Mouse (Mus musculus): ENCODE data around the gene Gpt2. TPM values are rescaled to one million over a fixed set of nuclear protein-coding genes. Genes with fewer than 3 reads are reported as not detected.

The Gpt2 gene
- polyA plus RNA-seq, 1 experiment from 2014 or later, result 62.5 TPM

- no peak for ATAC-seq (ENCODE audit: insufficient number of reproducible peaks, low FRiP score, low TSS enrichment, low read depth)
- 97% methylated on average over 8 of the region's 8 CpGs for WGBS
- no peak for DNase-seq (ENCODE audit: low spot score)
- Histone ChIP-seq H3K4me3 (ENCODE audit: low read depth, low read length) (no peak overlapping the region), H3K4me2 (ENCODE audit: low read depth, severe bottlenecking) (no peak overlapping the region), H3K4me1 (ENCODE audit: control insufficient read depth, insufficient read depth, low read length) (0 out of 2 replicates have a peak, but pooled peaks cover 5% of the 10 kb centered on the region), H3K36me3 (ENCODE audit: control insufficient read depth, insufficient read depth, low read length) (no peaks in the 10 kb centered on the region), H3K27ac (replicated peaks; ENCODE audit: low read depth, low read length) (no peak overlapping the region), H3K9ac (ENCODE audit: low read length) (no peak overlapping the region), H3K27me3 (ENCODE audit: control insufficient read depth, insufficient read depth, low read length) (no peaks in the 10 kb centered on the region), H3K9me3 (ENCODE audit: control insufficient read depth, low read length) (no peaks in the 10 kb centered on the region)
Observed at GRCm38 (mm10) chr8:85489546-85489945, 2.8 kb upstream of the Gpt2 start.

GRCm38 (mm10) chr8:85492940-85493931 lies 860 bp downstream of the Gpt2 start:
- 7% methylated on average over 46 of the region's 49 CpGs for WGBS
- H3K27me3 ChIP-seq (ENCODE audit: control insufficient read depth, insufficient read depth, low read length), result no peaks in the 10 kb centered on the region
- H3K9ac ChIP-seq (ENCODE audit: low read length), result peak overlapping the region; percentile 87
- ATAC-seq (ENCODE audit: insufficient number of reproducible peaks, low FRiP score, low TSS enrichment, low read depth), result peak; percentile 19; the same call in 1 of the 2 replicates
- H3K4me3 ChIP-seq (ENCODE audit: low read depth, low read length), result peak overlapping the region; percentile 91
- H3K27ac ChIP-seq (replicated peaks; ENCODE audit: low read depth, low read length), result 0 out of 2 replicates have a peak overlapping the region, but pooled peaks have one; percentile 21
- DNase-seq (ENCODE audit: low spot score), result peak; percentile 60
- no peaks in the 10 kb centered on the region for H3K36me3 ChIP-seq (ENCODE audit: control insufficient read depth, insufficient read depth, low read length)
- H3K9me3 ChIP-seq (ENCODE audit: control insufficient read depth, low read length), result no peaks in the 10 kb centered on the region
- peak overlapping the region; percentile 95 for H3K4me2 ChIP-seq (ENCODE audit: low read depth, severe bottlenecking)
- H3K4me1 ChIP-seq (ENCODE audit: control insufficient read depth, insufficient read depth, low read length), result 0 out of 2 replicates have a peak, but pooled peaks cover 5% of the 10 kb centered on the region

GRCm38 (mm10) chr8:85496125-85496524 lies 3.7 kb downstream of the Gpt2 start:
- DNase-seq (ENCODE audit: low spot score) (no peak), ATAC-seq (ENCODE audit: insufficient number of reproducible peaks, low FRiP score, low TSS enrichment, low read depth) (no peak)
- Histone ChIP-seq H3K27ac (replicated peaks; ENCODE audit: low read depth, low read length) (no peak overlapping the region), H3K4me3 (ENCODE audit: low read depth, low read length) (no peak overlapping the region), H3K9me3 (ENCODE audit: control insufficient read depth, low read length) (no peaks in the 10 kb centered on the region), H3K4me1 (ENCODE audit: control insufficient read depth, insufficient read depth, low read length) (0 out of 2 replicates have a peak, but pooled peaks cover 5% of the 10 kb centered on the region), H3K4me2 (ENCODE audit: low read depth, severe bottlenecking) (no peak overlapping the region), H3K9ac (ENCODE audit: low read length) (no peak overlapping the region), H3K36me3 (ENCODE audit: control insufficient read depth, insufficient read depth, low read length) (no peaks in the 10 kb centered on the region; the same call in 1 of the 2 replicates), H3K27me3 (ENCODE audit: control insufficient read depth, insufficient read depth, low read length) (no peaks in the 10 kb centered on the region)
- WGBS, result 94% methylated on average over 5 of the region's 5 CpGs

GRCm38 (mm10) chr8:85496778-85497177 lies 4.4 kb downstream of the Gpt2 start:
- Histone ChIP-seq H3K9ac (ENCODE audit: low read length) (no peak overlapping the region), H3K4me3 (ENCODE audit: low read depth, low read length) (no peak overlapping the region), H3K27me3 (ENCODE audit: control insufficient read depth, insufficient read depth, low read length) (no peaks in the 10 kb centered on the region), H3K36me3 (ENCODE audit: control insufficient read depth, insufficient read depth, low read length) (no peaks in the 10 kb centered on the region; the same call in 1 of the 2 replicates), H3K4me1 (ENCODE audit: control insufficient read depth, insufficient read depth, low read length) (0 out of 2 replicates have a peak, but pooled peaks cover 5% of the 10 kb centered on the region), H3K27ac (replicated peaks; ENCODE audit: low read depth, low read length) (no peak overlapping the region), H3K9me3 (ENCODE audit: control insufficient read depth, low read length) (no peaks in the 10 kb centered on the region), H3K4me2 (ENCODE audit: low read depth, severe bottlenecking) (no peak overlapping the region)
- DNase-seq (ENCODE audit: low spot score) (no peak), ATAC-seq (ENCODE audit: insufficient number of reproducible peaks, low FRiP score, low TSS enrichment, low read depth) (no peak)
- WGBS, result 85% methylated on average over 4 of the region's 4 CpGs

- ATAC-seq (ENCODE audit: insufficient number of reproducible peaks, low FRiP score, low TSS enrichment, low read depth), result no peak
- DNase-seq (ENCODE audit: low spot score), result no peak
- Histone ChIP-seq H3K27ac (replicated peaks; ENCODE audit: low read depth, low read length) (no peak overlapping the region), H3K36me3 (ENCODE audit: control insufficient read depth, insufficient read depth, low read length) (no peaks in the 10 kb centered on the region; the same call in 1 of the 2 replicates), H3K4me3 (ENCODE audit: low read depth, low read length) (no peak overlapping the region), H3K9me3 (ENCODE audit: control insufficient read depth, low read length) (no peaks in the 10 kb centered on the region), H3K4me2 (ENCODE audit: low read depth, severe bottlenecking) (no peak overlapping the region), H3K4me1 (ENCODE audit: control insufficient read depth, insufficient read depth, low read length) (0 out of 2 replicates have a peak, but pooled peaks cover 6% of the 10 kb centered on the region), H3K27me3 (ENCODE audit: control insufficient read depth, insufficient read depth, low read length) (no peaks in the 10 kb centered on the region), H3K9ac (ENCODE audit: low read length) (no peak overlapping the region)
- 19% methylated on average over 2 of the region's 2 CpGs for WGBS
Observed at GRCm38 (mm10) chr8:85498577-85498976, 6.2 kb downstream of the Gpt2 start.

- no peak overlapping the region for H3K4me2 ChIP-seq (ENCODE audit: low read depth, severe bottlenecking)
- no peaks in the 10 kb centered on the region for H3K27me3 ChIP-seq (ENCODE audit: control insufficient read depth, insufficient read depth, low read length)
- 0 out of 2 replicates have a peak, but pooled peaks cover 3% of the 10 kb centered on the region for H3K4me1 ChIP-seq (ENCODE audit: control insufficient read depth, insufficient read depth, low read length)
- H3K36me3 ChIP-seq (ENCODE audit: control insufficient read depth, insufficient read depth, low read length), result peaks cover 5% of the 10 kb centered on the region; the same call in 1 of the 2 replicates
- H3K4me3 ChIP-seq (ENCODE audit: low read depth, low read length), result no peak overlapping the region
- no peak overlapping the region for H3K27ac ChIP-seq (replicated peaks; ENCODE audit: low read depth, low read length)
- DNase-seq (ENCODE audit: low spot score) (no peak), ATAC-seq (ENCODE audit: insufficient number of reproducible peaks, low FRiP score, low TSS enrichment, low read depth) (no peak)
- 83% methylated on average over 10 of the region's 10 CpGs for WGBS
- no peak overlapping the region for H3K9ac ChIP-seq (ENCODE audit: low read length)
- H3K9me3 ChIP-seq (ENCODE audit: control insufficient read depth, low read length), result no peaks in the 10 kb centered on the region
Observed at GRCm38 (mm10) chr8:85500460-85500859, 8.1 kb downstream of the Gpt2 start.

- WGBS, result 82% methylated on average over 11 of the region's 11 CpGs
- no peak for ATAC-seq (ENCODE audit: insufficient number of reproducible peaks, low FRiP score, low TSS enrichment, low read depth)
- Histone ChIP-seq H3K9ac (ENCODE audit: low read length) (no peak overlapping the region), H3K4me2 (ENCODE audit: low read depth, severe bottlenecking) (no peak overlapping the region), H3K4me3 (ENCODE audit: low read depth, low read length) (no peak overlapping the region), H3K9me3 (ENCODE audit: control insufficient read depth, low read length) (no peaks in the 10 kb centered on the region), H3K27me3 (ENCODE audit: control insufficient read depth, insufficient read depth, low read length) (no peaks in the 10 kb centered on the region), H3K4me1 (ENCODE audit: control insufficient read depth, insufficient read depth, low read length) (0 out of 2 replicates have a peak, but pooled peaks cover 3% of the 10 kb centered on the region), H3K36me3 (ENCODE audit: control insufficient read depth, insufficient read depth, low read length) (peaks cover 7% of the 10 kb centered on the region; the same call in 1 of the 2 replicates), H3K27ac (replicated peaks; ENCODE audit: low read depth, low read length) (no peak overlapping the region)
- DNase-seq (ENCODE audit: low spot score), result no peak
Observed at GRCm38 (mm10) chr8:85500955-85501685, 8.7 kb downstream of the Gpt2 start.

GRCm38 (mm10) chr8:85502381-85502780 lies 10.0 kb downstream of the Gpt2 start:
- DNase-seq (ENCODE audit: low spot score) (no peak), ATAC-seq (ENCODE audit: insufficient number of reproducible peaks, low FRiP score, low TSS enrichment, low read depth) (no peak)
- 80% methylated on average over 2 of the region's 2 CpGs for WGBS
- Histone ChIP-seq H3K9me3 (ENCODE audit: control insufficient read depth, low read length) (no peaks in the 10 kb centered on the region), H3K4me2 (ENCODE audit: low read depth, severe bottlenecking) (no peak overlapping the region), H3K4me1 (ENCODE audit: control insufficient read depth, insufficient read depth, low read length) (0 out of 2 replicates have a peak, but pooled peaks cover 3% of the 10 kb centered on the region), H3K4me3 (ENCODE audit: low read depth, low read length) (no peak overlapping the region), H3K27me3 (ENCODE audit: control insufficient read depth, insufficient read depth, low read length) (no peaks in the 10 kb centered on the region), H3K9ac (ENCODE audit: low read length) (no peak overlapping the region), H3K36me3 (ENCODE audit: control insufficient read depth, insufficient read depth, low read length) (peaks cover 9% of the 10 kb centered on the region; the same call in 1 of the 2 replicates), H3K27ac (replicated peaks; ENCODE audit: low read depth, low read length) (no peak overlapping the region)

Data from limb, embryonic 11.5 days (tissue).